Mouse (Mus musculus): ENCODE data around the gene Prx. TPM values are rescaled to one million over a fixed set of nuclear protein-coding genes. Genes with fewer than 3 reads are reported as not detected.

Prx gene
- total RNA-seq, 2 experiments from 2014 or later, result 0.15 to 0.40 TPM

DNA sequence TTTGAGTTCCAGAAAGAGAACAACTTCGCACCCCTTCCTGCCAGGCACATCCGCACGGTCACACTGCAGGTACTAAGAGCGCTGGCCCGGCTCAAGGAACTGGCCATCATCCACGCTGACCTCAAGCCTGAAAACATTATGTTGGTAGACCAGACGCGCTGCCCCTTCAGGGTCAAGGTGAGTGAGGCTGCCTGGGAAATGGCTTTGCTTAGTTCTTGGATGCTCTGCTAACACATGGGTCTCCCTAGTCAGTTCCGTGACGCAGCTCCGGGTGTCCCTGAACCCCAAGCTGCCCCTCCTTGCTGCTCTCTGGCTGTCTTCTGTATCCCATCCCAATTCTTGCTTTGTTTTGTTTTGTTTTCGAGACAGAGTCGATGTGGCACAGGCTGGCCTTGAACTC lies 24.7 kb downstream of the Prx start:
- no peak for DNase-seq

DNA sequence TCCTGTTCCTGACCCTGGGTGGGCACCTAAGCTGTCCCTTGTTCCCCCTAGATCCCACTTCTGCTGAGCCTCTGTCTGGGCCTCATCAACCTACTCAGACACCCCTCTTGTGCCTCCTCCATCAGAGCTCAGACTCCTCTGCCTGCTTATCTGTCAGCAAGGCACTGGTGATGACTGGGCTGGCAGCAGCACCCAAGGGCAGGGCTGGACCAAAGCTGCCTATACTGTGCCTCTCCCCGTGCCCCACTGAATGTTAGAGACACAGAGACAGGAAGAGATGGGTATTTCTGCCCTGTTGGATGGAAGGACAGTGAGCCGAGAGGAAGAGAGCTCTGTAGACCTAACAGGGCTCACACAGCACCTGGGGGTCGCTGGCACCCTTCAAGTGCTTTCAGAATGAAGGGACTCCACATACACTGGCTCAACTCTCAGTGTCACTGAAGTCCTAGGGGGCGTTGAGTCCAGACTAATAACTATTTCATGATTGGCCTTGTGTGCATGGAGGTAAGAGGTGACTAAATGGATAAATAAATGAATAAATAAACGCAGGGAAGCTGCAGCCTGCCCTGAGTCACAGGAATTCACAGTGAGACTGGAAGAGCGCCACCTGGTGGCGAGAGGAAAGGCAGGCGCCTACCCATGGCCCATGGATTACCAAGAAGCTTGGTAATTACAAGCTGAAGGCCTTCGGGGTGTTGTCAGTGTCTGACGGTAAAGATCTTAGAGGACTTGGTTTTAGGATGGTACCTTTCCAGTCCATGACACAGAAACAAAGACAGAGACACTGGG lies 27.1 kb downstream of the Prx start:
- peak; percentile 75 for DNase-seq

- no peak for DNase-seq
Observed at GRCm38 (mm10) chr7:27529070-27529469, 29.9 kb downstream of the Prx start.

- no peak for DNase-seq
Observed at GRCm38 (mm10) chr7:27530937-27531336, 31.8 kb downstream of the Prx start.

DNA sequence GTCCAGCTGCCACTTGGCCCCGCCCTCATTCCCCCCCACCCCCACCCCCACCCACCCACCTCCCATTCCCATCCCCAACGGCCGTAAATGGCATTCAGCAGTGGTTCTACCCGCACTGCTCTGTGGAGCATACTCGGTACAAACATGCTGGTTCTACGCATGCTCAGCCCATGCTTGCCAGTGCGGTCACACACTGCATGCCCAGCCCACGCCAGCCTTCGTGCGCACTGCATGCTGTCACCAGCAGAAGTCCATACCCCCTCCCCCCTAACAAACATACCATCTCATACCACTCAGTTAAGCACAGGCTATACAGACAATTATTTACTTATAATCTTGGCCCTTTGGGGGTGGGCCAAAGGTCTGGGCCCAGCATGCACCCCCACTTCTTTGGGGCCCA lies 32.6 kb downstream of the Prx start:
- DNase-seq, result no peak

DNA sequence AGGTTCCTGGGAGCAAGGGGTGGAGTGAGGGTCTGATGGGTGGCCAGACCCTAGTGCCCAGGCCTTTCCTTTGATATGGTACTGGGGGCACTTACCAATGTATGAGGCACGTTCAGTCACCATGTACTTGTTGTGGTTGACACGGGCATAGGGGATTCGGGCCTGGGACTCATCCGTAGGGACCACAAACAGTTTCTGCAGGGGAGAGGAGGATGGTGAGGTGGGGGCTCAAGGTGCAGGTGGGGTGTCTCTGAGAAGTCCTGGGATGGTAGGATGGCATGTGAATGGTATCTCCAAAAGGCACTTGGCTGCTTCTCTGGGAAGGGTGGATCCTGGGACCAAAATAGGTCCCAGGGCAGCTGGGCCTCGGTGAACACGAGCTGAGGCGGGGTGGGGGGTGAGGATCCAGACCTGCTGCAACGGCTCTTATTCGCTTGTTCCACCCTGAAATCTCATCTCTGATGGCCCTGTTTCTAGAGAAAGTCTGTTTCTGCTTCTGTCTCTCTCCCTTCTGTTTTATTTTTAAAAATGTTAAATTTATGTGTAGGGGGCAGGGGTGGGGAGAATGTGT lies 33.4 kb downstream of the Prx start:
- no peak for DNase-seq

DNA sequence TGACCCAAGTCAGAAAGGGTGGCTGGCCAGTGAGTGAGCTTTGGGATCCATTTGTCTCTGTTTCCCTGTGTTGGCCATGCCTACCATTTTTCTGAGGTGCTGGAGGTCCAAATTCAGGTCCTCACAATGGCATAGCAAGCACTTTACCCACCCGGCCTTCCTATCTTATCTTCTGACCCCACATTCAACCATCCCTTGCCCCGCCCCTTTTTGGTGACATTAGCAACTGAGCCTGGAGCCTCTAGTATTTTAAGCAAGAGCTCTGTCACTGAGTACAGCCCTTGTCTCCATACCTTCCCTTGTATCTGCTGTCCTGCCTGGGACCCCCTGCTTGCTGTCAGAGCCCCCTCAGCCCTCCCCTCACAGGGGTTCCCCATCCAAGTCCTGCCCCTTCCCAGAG lies 36.3 kb downstream of the Prx start:
- no peak for DNase-seq

GRCm38 (mm10) chr7:27536618-27537017 lies 37.5 kb downstream of the Prx start:
- DNase-seq, result no peak

GRCm38 (mm10) chr7:27537998-27538397 lies 38.9 kb downstream of the Prx start:
- DNase-seq, result no peak

- DNase-seq, result no peak
Observed at GRCm38 (mm10) chr7:27538797-27539196, 39.7 kb downstream of the Prx start.

DNA sequence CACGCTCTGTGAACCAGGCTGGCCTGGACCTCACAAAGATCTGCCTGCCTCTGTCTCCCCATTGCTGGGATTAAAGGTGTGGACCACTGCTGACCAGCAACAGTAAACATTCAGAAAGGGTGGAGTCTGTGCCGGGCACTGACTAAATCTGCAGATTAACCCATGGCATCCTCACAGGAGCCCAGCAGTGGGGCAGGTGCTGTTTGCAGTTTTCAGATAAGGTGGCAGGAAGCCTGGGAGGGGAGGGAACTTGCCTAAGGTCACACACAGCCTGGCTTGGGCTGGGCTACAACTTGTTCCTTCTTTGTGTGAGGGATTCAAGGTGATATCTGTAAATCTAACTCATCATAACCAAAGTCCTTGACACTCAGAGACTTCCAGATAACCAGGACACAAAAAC lies 41.4 kb downstream of the Prx start:
- DNase-seq, result no peak

GRCm38 (mm10) chr7:27540935-27541334 lies 41.8 kb downstream of the Prx start:
- DNase-seq, result no peak

DNA sequence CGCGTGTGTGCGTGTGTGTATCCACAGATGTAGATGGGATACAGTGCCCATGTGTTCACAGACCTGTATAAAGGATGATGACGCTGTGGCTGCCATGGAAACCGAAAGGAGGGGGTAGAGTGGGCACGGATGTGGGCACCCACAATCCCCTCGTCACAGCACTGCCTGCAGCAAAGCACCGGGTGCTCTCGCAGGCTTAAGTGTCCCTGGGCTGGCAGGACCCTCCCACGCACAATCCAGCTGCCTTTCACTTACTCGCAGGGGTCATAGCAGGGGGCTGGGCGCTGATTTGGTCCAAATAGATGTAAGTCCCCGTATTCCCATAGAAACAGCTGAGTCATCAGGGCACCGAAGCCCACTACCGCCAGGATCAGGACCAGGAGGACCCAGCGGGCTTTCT lies 42.3 kb downstream of the Prx start:
- peak; percentile 82 to 85 for DNase-seq

DNA sequence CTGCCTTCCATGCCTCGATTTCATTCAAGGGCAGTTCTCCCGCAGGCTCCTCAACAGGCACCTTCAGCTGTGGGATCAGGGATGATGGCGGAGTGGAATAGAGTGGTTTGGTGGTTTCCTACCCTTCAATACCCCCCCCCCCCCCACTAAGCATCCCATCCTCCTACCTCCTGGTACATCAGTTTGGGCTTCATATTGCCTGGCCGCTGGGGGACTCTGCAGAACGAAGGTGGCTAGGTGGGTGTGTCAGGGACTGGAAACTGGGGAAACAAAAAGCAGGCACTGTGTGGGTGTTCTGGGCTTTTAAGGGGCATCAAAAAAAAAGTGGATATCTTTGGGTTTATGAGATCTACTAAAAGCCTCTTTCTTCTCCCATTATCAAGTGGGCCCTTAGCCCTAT lies 42.8 kb downstream of the Prx start:
- no peak for DNase-seq

DNA sequence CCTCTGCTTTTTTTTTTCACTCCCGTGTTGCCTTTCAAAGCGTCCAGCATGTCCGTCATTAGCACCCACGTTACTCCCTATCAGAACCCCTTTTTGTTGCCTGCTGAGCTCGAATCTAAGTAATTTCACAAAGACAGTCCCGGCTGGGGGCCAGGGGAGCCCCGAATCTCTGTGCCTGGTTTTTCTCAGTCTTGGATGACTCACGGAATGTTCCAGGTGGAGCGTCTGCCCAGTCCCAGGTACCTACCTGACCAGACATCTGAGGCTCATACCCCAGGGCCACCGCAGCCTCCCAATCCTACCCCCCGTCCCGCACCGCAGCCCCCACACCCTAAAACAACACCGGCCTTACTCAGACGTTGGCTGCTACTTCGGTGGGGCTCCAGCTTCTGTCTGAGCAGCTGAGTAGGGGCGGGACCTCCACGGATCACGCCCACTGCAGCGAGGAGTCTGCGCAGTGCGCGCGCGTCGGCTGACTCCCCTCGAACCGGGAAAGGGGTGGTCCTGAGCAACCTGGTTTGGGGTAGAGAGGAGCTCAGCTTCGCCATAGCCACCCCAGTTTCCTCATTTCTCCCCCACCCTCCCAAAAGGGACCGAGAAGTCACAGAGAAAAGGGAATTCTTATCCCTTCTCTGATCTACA lies 43.4 kb downstream of the Prx start:
- DNase-seq, result peak; percentile 91

GRCm38 (mm10) chr7:27543065-27543464 lies 43.9 kb downstream of the Prx start:
- no peak for DNase-seq

DNA sequence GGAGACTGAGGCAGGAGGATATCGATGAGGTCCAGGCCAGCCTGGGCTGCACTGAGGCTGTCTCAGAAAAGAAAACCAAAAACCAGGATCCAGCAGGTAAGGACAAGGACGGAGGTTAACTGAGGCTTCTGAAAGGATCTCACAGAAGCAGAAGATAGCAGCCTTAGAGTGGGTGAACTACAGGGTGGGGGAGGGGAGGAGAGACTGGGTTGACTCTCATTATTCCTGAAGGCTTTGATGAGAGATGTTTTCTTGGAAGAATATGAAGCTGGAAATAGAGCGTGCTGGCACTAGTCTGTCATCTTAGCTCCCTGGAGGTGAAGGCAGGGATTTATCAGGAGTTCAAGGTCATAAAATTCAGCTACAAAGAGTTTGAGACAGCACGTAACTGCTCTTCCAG lies 44.7 kb downstream of the Prx start:
- DNase-seq, result no peak

DNA sequence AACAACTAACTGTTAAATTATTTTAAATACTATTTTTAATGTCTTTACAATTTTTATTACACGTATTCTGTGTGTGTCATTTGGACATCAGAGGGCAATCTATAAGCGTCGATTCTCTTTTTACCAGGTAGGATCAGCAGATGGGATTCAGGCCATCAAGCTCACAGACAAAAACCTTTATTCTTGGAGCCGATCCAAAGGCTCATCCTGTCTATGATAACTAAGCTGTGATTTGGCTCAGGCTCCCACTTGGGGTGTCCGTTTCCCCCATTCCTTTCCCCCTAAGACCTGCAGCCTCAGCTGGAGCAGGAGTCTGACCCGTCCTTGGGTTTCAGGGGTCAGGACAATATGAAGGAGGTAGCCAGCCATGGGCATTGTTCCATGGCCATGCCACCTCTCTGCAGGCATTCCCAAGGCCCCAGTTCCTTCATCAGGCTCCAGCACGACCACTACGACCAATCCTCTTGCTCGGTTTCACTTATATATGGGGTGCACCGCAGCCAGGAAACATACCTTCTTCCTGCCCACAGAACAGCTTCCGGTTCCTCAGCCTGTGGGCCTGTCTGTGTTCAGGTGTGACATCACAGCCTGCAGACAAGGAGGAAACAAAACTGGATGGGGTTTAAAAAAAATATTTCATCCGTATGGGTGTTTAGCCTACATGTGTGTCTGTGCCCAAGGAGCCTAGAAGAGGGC lies 45.7 kb downstream of the Prx start:
- DNase-seq, result no peak

GRCm38 (mm10) chr7:27549597-27549996 lies 50.5 kb downstream of the Prx start:
- no peak for DNase-seq

DNA sequence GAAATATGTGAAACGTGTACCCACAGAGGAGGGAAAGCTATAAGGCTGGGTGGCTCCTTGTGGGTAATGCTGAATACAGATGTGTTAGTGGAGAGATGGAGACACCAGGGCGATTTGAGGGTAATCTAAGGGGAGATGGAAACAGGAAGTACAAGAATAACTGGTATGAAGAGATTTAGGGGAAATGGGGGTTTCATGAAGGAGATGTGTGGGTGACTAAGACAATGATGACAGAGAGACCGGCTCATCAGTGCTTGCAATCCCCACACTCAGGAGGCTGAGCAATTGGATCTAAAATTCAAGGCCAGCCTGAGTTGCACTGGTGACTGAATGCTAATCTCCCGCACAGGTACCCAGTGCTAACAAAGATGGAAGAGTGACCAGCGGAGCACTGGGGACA lies 52.9 kb downstream of the Prx start:
- DNase-seq, result no peak

DNA sequence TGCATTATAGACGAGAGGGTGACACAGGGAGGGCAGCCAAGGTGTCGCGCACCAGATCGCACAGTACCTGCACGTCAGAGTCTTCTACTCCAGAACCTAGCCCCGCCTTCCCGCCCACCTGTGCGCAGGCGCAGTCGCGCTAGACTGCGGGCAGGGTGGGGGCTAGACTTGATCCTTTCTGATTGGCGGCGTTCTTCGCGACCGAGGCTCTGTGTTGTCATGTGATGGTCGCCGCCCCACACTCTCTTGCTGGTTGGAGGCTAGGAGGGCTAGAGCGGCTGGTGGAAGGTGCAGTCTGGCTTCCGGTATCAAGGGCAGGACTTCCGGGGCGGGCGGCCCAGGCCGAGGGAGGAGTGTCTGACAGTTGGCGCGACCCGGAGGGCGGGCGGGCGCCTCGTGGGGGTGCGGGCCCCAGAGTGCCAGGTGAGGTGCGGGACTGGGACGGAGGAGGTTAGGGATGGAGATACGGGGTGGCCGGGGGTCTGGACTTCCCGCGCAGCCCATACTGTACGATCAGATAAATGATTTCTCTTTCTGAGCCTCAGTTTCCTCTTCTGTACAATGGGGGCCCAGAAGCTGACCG lies 53.9 kb downstream of the Prx start, which contains the start of the genes Pld3 and 2310022A10Rik:
Gene Pld3, minus strand, starts transcription at position 288 of the 583 bp plus-strand sequence.
Gene 2310022A10Rik, plus strand, starts transcription at position 303 of the 583 bp plus-strand sequence.
- peak; percentile 97 for DNase-seq

DNA sequence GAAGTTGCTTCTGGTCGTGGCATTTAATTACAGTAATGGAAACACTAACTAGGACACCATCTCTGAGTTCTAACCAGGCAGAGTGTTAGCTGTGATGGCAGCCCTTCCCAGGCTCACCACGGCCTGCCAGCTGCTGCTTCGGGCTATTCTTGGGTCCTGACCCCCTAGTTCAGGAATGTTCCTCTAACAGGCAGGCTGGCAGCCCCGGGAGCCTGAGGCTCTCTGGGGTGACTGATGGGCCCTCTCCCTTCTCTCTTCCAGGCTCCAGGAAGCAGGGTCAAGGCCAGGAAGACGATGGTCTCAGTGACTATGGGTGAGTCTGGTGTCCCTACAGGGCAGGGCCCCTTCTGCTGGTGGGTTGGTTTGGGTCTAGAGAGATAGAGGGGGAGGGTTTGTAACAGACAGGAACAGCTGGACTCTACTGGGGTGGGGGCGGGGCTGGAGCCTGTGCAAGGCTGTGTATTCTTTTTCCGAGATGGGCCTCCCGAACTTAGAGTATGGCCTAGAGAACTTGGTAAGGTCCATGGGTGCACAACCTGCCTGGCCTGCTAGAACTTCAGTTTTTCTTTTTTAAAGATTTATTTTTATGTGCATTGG lies 61.3 kb downstream of the Prx start:
- DNase-seq, result no peak

Measured in layer of hippocampus, postnatal 36 days (tissue).